Mouse (Mus musculus) liver, embryonic 11.5 days (tissue): ENCODE measurements at regions not wholly inside any gene's neighbourhood (a gene's known extent, or its start where the extent isn't known, plus 50 kb on each side); places are given as distances from the start of the nearest gene placed in this dataset. TPM values are rescaled to one million over a fixed set of nuclear protein-coding genes. Genes with fewer than 3 reads are reported as not detected.
"Not testable (repeated sequence)": the region's sequence is repeated elsewhere in the genome, so short reads cannot be mapped to it uniquely, and the experiment has no call there.

Experiments
- ATAC-seq: fragments of 200-750 bp; cut with Nextera tagmentation; replicated peaks from 2 replicates; pipeline ENCODE4 v1.8.0; 2017; ENCODE audit warnings: moderate number of reproducible peaks, mild to moderate bottlenecking, moderate TSS enrichment, moderate library complexity; ENCODE audit not compliant: low FRiP score
- DNase-seq: peaks from one replicate; pipeline ENCODE4 v3.0.0-alpha.2; 2017; ENCODE audit warnings: low spot score
- H3K27ac ChIP-seq: fragments of 300-500 bp; sonication (generic); 2 replicates; pipeline ENCODE4 v1.5.1; 2014; ENCODE audit warnings: mild to moderate bottlenecking, low read depth, low read length, control low read depth
- H3K27me3 ChIP-seq: fragments of 300-500 bp; sonication (generic); replicated peaks from 2 replicates; pipeline ENCODE4 v1.6.1; 2014; ENCODE audit warnings: low read length, mixed read lengths; ENCODE audit not compliant: control insufficient read depth, insufficient read depth
- H3K36me3 ChIP-seq: fragments of 300-500 bp; sonication (generic); 2 replicates; pipeline ENCODE4 v1.6.1; 2014; ENCODE audit warnings: mild to moderate bottlenecking, low read length, moderate library complexity, mixed read lengths; ENCODE audit not compliant: control insufficient read depth, insufficient read depth
- H3K4me1 ChIP-seq: fragments of 300-500 bp; sonication (generic); replicated peaks from 2 replicates; pipeline ENCODE4 v1.6.1; 2014; ENCODE audit warnings: low read length, mixed read lengths; ENCODE audit not compliant: control insufficient read depth, insufficient read depth
- H3K4me2 ChIP-seq: fragments of 300-500 bp; sonication (generic); 2 replicates; pipeline ENCODE4 v1.6.1; 2014; ENCODE audit warnings: mild to moderate bottlenecking, control low read depth, moderate library complexity
- H3K4me3 ChIP-seq: fragments of 300-500 bp; sonication (generic); 2 replicates; pipeline ENCODE4 v1.5.1; 2014; ENCODE audit warnings: low read depth, low read length, control low read depth
- H3K9ac ChIP-seq: fragments of 300-500 bp; sonication (generic); 2 replicates; pipeline ENCODE4 v1.6.1; 2014; ENCODE audit warnings: low read depth, low read length, control low read depth
- H3K9me3 ChIP-seq: fragments of 300-500 bp; sonication (generic); 2 replicates; pipeline ENCODE4 v1.6.1; 2016; ENCODE audit warnings: low read length, inconsistent platforms, mixed read lengths; ENCODE audit not compliant: control insufficient read depth
- WGBS: fragments of 180-500 bp; shearing (Covaris S2); extraction: QIAGEN DNeasy Blood & Tissue Kit; methylation state at CpG from one replicate; pipeline ENCODE4 v1.1.7; 2014; 5-methylcytosine and 5-hydroxymethylcytosine counted together
- microRNA-seq: library from miRNA; unstranded; fragments of <30 nt; microRNA quantifications from one replicate; pipeline ENCODE4, GENCODE M21; 2017; ENCODE audit warnings: borderline number of aligned reads

GRCm38 (mm10) chr13:61805300-61805699, 235.4 kb upstream of the Cts3 start:
- not testable (repeated sequence) for H3K4me1 ChIP-seq, H3K9ac ChIP-seq, H3K36me3 ChIP-seq, H3K27me3 ChIP-seq, H3K27ac ChIP-seq, DNase-seq, H3K9me3 ChIP-seq, H3K4me3 ChIP-seq
- 81% methylated on average over 3 of the region's 3 CpGs for WGBS
- peak overlapping the region; percentile 59 for H3K4me2 ChIP-seq
- peak; percentile 53 for ATAC-seq

- H3K9me3 ChIP-seq, H3K36me3 ChIP-seq, H3K27me3 ChIP-seq, H3K27ac ChIP-seq, H3K4me1 ChIP-seq: not testable (repeated sequence)
- DNase-seq (peak; percentile 68), ATAC-seq (peak; percentile 78)
- H3K9ac ChIP-seq, result peak overlapping the region; percentile 66
- H3K4me3 ChIP-seq, result peak overlapping the region; percentile 65
- WGBS, result 1% methylated on average over 19 of the region's 19 CpGs
- peak overlapping the region; percentile 59 for H3K4me2 ChIP-seq
Measured at GRCm38 (mm10) chr13:61804168-61804874, 234.4 kb upstream of the Cts3 start.

DNA sequence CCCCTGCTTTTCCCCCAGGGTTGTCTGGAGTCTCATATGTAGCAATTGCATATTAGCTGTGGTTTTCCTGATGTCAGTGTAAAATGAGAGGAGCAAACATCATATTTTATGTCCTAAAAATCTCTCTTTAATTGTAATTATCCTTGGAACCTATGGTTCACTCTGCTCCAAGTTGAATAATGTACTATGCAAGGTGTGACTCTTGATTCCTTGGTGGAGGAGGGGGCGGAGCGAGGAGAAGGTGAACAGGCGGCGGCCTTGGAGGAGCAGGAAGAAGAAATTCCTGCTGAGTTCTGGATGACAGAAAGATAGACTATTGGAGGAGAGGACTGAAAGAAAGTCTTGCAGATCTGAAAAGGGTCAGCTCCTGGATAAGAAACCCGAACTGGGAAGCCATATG, 233.8 kb upstream of the Cts3 start:
- WGBS, result 15% methylated on average over 5 of the region's 5 CpGs
- ATAC-seq, H3K36me3 ChIP-seq, H3K27ac ChIP-seq, H3K27me3 ChIP-seq, H3K4me1 ChIP-seq, H3K9me3 ChIP-seq: not testable (repeated sequence)
- peak; percentile 31 for DNase-seq
- H3K4me3 ChIP-seq, result peak overlapping the region; percentile 65
- H3K4me2 ChIP-seq, result peak overlapping the region; percentile 59
- peak overlapping the region; percentile 66; the same call in 1 of the 2 replicates for H3K9ac ChIP-seq

- not testable (repeated sequence) for H3K36me3 ChIP-seq, H3K4me1 ChIP-seq, H3K9me3 ChIP-seq, DNase-seq, H3K4me3 ChIP-seq, H3K27ac ChIP-seq, H3K9ac ChIP-seq, H3K27me3 ChIP-seq, H3K4me2 ChIP-seq, ATAC-seq
- 84% methylated on average over 1 of the region's 1 CpGs for WGBS
Measured at GRCm38 (mm10) chr13:61763457-61763856, 193.5 kb upstream of the Cts3 start.

Small RNA genes lying in the stretch of these regions (microRNA-seq; reads per million reads assigned to microRNA genes)
- not detected for gene Gm23739
